Mouse (Mus musculus): ENCODE data around the gene Fank1.
A peak's percentile ranks its signal among the peaks of the same experiment; 100 is the strongest.

The Fank1 gene

DNA sequence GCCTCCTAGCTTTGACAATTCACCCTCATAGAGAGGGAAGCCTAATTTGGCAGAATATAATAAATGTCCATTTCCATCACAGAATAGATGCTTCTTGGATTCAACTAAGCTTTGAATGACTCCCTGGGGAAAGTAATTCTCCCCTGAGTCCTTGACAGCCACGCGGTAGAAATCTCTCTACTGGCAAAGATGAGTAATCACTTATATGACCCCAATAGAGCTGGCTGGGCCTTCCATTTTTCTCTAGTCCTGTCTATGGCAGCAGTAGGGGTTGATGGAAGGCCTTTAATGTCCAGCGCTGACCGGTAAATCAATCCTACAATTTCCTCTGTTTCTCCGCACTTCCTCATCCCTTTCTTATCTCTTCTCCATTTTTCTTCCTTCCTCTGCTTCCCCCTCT is 1.5 kb upstream of the Fank1 start:
- DNase-seq: no peak

DNA sequence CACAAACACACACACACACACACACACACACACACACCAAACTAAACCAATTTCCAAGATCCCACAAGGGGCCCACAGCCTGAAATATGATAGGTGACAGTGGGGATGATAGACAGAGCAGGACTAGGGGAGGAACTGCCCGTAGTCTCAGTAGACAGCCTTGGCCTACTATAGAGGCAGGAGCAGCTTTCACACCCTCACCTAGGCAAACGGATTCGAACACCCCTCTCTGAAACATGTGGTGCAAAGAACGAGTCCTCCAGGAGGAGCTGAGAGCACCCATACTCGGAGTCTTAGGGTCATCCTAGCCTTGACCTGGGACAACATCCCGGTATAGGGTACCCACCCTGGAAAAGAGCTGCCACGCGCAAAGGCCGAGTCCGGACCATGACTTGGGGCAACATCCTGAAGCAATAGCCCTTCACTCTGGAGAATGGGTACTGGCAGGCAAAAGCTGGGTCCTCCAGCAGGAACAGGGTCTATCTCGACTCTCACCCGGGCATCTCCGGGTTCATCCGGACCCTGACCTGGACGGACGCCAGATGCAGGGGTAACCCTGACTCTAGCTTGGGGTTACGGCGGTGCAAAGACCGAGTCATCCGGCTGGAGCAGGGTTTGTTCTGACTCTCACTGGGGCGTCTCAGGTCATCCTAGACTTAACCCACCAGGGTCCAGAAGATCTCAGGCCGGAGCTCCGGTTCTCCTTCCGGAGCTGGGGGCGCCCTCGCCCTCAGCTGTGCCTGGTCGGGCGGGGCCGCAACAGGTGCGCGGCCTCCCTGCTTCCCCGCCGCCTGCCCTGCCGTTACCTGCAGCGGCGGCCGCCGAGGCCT is 650 bp upstream of the Fank1 start:
- peak; percentile 26 for DNase-seq

DNA sequence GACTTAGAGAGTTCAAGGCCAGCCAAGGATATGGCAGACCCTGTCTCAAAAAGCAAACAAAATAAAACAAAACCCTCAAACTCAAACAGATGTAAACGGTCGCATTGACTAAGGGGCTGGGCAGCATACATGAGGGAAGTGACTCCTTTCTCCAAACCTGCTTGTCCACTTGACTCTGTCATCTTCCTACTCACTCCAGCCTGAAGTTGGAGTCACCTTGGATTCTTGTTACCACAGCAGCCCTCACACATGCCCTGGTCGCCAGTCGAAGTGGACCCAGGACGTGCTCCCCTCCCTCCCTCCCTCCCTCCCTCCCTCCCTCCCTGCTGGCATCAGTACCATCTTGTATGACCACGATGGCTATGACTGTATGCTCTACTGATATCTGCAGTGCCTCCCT is 4.9 kb downstream of the Fank1 start:
- no peak for DNase-seq

DNA sequence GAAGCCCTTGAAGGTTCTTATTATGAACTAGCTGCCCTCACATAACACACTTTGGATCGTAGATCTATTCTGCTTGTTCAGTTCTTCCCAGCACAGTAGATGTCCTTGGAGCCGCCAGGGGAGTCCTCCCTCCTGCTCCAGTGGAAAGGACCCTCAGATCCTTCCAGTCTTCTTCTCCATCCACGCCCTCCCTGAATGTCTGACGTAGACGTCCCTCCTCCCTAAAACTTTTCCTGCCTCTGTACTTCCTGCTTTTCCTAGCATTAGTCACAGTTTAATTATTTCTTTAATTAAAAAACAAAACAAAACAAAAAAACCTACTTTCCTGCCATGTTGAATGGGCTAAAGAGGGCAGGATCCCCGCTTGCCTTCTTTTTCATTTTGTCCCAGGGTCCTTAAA is 5.3 kb downstream of the Fank1 start:
- DNase-seq: no peak

DNA sequence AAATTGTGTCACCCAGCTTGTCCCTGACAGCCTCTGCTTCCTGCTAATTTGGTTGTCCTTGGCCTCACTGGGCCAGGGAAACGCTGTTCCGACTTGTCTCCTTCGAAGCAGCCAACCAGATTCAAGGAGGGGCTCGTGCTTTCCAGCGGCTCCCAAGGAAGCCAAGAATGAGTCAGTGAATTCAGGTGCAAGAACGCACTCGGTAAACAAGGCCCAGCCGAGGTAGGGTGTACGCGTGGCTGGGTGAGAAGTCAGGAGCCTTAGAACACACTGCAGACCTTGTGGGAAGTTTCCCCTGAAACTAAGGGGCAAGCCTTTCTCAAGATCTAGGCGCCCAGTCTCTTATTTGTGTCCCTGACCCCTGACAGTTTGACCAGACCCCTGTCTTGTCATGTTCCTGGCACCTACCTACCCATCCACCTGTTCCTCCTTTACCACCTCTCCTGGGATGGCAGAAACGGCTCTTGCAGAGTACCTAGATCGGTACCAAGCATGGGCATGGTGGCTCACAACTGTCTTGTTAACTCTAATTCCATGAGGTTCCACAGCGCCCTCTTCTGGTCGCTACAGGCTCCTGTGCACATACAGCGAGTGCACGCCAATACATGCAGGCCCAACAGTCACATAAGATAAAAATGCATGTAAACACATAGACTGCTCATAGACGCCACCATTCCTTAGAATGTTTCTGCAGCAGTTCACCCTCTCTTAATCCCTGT is 6.2 kb downstream of the Fank1 start, which contains the start of gene Dhx32:
Gene Dhx32, minus strand, starts transcription at position 10 of the 719 bp plus-strand sequence.
- no peak for DNase-seq

DNA sequence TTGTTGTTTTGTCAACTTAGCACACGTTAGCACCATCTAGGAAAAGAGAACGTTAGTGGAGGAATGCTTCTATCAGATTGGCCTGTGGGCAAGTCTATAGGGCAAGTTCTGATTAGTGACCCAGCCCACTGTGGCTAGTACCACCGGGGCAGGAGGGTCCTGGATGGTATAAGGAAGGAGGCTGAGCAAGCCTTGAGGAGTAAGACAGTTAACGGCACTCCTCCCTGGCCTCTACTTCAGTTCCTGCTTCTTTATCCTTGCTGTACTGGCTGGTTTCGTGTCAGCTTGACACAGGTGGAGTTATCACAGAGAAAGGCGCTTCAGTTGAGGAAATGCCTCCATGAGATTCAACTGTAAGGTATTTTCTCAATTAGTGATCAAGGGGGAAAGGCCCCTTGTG is 10.9 kb downstream of the Fank1 start:
- DNase-seq: no peak

DNA sequence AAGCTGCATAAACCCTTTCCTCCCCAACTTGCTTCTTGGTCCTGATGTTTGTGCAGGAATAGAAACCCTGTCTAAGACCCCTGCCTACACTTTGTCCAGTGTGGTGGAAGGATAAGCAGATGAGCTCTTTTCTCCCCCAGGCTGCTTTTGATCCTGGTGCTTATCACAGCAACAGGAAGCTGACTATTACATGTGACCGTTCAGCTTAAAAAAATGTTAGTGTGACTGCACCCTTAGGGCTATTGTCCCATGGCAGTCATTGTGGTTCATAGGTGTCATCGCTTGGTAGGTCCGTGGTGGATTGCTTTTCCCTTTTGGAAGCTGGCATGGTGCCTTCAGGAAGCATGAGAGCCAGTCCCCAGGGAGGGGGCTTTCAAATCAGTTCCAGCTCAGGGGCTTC is 11.5 kb downstream of the Fank1 start:
- DNase-seq: no peak

DNA sequence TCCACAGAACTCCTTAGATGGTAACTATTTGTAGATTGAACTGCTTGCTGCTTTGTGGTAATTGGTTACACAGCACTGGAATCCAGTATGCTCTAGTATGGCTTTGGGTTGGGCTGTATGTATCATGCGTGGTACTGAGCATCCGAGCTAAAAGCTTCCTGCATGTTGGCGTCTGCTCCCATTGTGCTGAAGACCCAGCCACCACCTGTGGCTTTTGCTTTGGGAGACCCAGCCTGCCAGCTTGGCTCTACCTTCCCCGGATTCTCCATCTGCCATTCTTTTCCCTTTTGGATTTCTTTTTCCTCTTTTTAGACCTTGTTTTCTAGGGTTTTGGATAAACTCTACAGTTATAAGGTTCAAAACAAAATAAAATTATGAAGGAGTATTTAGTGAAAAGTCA is 13.5 kb downstream of the Fank1 start:
- no peak for DNase-seq

DNA sequence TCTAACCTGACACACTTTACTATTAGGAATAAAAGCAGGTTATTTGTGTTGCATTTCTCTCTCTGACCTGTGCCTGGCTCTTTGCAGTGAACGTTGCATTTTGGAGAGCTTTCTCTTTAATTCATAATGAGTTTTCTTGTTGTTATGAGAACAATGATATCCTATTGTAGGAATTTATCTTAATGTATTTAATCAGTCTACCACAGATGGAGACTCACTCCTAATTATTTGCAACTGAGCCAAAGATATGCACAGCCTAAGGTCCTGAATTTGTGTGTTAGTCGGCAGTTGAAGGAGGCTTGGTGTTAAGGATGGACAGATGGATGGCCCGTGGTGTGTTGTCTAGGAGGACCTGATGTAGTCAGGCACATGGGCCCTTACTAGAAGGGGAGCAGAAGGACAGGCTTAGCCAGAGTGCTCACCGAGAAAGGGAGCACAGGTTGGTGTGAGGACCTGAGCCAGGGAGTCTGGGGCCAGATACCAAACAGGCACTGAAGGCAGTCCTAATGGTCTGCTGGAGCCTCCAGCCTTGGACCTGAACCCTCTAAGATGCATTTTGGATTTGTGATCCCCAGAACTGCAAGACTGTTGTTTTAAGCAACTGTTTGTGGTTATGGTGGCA is 14.1 kb downstream of the Fank1 start:
- no peak for DNase-seq

DNA sequence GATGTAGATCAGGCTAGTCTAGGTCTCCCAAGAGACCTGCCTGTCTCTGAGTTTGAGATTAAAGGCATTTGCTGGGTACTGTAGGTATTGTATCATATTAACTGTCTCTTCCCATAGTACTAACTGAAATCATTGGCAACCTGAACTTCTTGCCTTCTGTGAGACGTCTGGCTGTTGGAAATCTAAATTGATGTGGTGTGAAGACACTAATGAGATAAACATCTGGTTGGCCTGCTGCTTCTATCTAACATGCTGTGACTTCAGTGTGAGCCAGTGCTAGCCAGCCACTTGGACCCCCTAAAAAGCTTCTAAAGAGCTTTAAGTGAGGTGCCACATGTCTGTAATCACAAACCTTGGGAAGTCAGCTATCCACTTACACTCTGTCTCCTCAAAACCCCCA is 16.1 kb downstream of the Fank1 start:
- no peak for DNase-seq

DNA sequence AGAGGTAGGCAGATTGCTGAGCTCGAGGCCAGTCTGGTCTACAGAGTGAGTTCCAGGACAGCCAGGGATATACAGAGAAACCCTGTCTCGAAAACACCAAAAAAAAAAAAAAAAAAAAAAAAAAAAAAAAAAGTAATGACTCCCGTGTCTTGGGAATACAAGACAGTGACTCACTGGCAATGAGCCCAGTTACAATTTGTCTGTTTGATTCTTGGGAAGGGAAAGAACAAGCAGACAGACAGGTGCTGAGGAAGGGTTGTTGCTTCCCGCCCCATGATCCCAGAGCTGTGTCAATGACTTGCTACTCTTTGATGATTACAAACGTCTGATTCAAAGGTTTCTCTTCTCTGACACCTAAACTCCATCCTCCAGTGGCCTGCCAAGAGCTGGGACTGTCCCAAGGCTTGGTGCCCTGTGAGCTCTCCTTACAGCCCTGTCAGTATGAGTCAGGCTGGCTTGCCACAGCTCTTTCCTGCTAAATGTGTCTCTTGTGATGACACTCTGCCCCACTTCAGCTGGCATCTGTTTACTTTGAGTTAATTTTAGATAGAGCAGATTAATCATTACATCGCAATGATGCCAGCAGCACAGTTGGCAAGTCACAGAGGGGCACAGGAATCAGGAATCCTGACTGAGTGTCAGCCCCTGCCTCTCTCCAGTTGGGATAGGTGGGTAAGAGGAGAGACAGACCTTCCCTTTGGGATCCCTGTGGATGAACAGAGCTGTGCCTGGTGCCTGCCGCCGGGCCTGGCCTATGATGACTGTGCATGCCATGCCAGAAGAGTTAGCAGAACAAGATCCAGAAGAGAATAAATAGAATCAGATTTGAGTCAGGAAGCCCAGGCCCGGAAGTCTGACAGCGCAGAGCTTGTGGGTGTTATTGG is 16.8 kb downstream of the Fank1 start:
- peak; percentile 23 for DNase-seq

DNA sequence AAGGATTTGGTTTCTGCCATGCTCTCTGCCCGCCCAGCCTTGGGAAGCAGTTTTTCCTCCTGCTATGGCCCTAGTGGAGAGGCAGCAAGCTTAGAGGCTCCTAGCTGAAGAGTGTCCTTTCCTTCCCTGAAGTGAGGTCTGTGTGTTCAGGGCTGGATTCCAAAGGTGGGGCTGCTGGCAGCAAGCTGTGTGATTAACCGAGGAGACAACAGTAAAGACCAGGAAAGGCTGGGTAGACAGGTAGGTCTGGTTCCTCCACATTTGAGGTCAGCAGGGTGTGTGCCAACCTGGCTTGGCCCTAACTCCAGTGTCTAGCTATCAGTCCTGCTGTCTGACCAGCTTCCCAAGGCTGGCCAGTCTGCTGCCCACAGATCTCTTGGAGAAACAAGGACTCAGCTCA is 18.1 kb downstream of the Fank1 start:
- no peak for DNase-seq

DNA sequence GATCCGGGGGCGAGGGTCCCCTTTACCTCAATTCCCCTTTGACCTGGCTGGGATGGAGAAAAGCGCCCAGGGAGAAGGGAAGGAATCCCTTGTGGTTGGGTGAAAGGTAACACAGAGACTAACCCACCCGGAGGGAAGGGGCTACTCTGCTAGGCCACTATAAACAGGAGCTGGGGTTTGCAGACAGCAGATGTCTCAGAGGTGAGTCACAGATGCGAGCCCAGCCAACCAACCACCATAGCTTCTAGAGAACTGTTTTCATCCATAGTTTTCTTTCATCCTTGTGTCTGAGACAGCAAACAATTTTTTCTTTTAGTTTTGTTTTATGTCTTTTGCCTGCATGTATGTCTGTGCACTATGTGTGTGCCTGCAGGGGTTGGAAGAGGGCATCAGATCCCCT is 23.3 kb downstream of the Fank1 start:
- DNase-seq: no peak

DNA sequence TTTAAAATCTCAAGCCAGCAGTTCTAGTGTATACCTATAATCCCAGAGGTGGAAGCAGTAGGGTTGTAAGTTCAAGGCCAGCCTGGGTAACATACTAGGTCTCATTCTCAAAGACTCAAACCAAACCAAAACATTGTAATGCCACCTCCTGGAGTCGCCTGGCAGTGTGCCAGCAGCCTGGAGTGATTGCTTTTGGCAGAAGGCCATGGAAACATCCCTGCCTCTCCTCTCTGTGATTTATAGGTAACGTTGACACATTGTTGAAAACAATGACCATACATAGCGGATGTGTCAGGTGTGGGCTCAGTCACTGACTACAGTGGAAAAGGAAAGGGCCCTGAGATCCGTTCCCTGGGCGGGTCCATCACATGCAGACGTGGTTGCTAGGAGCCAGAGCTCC is 25.2 kb downstream of the Fank1 start:
- DNase-seq: no peak

DNA sequence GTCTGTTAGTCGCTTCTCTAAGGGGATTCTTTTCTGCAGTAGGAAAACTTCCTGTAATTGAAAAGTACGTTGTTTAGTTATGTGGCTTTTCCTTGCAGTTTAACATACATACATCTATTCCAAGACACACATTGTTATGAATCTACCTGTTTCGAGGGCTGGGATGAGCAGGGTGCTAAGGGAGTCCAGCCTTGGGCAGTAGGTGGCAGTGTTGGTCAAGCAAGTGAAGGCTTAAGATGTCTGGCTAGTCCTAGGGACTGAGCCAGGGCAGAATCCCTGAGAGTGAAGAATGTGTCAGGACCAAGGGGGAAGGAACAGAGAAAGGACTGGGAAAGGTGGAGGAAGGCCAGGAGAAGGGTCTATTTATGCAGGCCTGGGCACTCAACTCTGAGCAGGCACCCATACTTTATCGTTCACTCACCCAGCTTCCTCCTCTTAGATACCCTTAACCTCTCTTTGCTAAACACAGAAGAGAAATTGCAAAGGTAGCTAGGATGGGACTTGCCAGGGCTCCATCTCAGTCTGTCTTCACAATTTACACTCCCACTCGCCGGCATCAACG is 29.0 kb downstream of the Fank1 start:
- DNase-seq: peak; percentile 60

DNA sequence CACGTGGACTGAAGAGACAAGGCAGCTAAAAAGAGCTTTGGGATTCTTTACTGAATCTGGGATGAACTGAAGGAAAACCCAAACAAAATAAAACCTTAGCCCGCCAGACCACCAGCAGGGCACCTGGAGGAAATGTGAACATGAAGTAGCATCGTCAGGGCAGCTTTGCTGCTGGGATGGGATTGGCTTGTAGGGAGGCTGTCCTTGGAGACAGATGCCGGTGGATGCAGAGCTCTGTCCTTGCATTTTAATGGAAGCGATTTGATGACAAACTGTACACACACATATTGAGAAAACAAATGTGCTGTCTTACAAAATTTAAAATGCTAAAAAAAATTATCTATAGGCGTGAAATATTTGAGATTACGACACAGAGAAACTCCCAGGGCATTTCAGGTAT is 36.3 kb downstream of the Fank1 start:
- no peak for DNase-seq

DNA sequence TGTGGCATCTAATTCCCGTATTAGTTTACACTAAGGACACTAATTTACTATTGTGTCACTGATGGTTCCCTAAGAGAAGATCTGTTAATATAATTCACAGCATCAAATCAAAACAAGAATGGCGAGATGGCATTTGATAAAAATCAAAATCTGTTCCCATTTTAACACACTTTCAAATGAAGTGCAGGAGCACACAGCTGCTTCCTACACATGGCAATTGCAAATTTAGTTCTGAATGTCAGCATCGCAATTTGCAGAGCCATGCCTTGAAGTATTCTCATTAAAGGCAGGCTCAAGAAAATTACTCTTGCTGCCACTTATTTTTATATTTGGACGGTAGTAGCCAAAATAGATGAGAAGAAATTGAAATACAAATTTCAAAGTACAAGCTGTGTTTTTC is 36.7 kb downstream of the Fank1 start:
- DNase-seq: no peak

DNA sequence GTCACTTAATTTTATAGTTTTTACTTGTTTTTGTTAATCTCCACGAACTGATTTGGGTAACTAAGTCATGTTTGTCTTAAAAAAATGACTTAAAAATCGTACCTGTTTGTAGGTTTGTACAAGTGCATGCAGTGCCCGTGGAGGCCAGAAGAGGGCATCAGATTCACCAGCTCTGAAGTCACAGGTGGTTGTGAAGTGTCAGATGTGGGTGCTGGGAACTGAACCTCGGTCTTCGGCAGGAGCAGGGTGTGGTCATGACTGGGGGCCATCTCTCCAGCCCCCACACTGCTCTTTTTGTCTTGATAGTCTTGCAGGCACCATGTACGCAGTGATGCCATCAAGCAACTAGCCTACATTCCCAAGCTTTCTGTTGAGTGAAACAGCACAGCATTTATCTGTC is 47.1 kb downstream of the Fank1 start:
- no peak for DNase-seq

DNA sequence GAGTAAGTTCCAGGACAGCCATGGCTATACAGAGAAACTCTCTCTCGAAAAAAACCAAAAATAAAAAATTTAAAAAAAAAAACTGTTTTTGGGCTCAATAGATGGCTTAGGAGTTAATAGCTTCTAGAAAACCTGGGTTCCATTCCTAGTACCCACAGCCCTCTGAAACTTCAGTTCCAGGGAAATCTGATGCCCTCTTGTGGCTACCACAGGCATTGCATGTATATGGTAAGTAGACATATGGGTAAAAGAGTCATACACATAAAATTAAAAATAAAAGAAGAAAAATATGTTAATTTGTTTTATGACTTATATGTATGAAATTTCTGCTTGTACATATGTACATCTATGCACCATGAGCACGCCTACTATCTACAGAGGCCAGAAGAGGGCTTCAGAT is 47.9 kb downstream of the Fank1 start:
- no peak for DNase-seq

DNA sequence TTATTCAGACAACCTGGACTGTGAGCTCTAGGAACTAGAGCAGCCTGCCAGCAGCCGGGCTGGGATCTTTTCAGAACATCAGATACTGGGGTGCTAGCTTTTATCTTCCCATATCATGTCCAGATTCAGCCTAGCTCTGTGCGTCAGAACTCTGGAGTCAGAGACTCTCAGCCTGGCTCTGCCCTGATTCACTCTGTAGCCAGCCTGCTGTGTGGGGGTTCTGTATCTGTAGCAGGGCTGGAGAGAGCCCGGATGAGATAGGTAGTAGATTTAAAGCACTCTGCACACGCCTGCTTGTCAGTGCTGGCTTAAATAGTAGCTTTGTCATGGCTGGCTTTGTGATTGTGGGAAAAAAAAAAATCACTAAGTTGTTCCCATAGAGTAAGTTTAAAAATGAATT is 51.9 kb downstream of the Fank1 start:
- no peak for DNase-seq

DNA sequence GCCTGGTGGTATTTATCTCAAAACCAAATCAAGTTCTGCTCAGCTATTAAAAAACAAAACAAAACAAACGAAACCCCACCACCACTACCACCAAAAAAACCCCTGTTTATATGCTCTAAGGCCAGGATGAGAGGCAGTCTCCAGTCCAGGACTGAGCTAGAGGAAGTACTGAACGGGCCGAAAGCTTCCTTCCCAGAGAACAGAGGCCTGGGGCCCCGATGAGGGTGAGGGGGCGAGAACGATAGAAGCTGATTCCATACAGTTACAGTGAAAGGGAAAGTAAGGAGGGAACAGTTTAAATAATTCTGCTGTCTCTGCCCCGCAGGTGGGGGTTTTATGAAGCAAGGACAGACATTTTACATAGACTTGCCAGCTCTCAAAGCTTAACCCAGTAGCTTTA is 52.9 kb downstream of the Fank1 start:
- no peak for DNase-seq

DNA sequence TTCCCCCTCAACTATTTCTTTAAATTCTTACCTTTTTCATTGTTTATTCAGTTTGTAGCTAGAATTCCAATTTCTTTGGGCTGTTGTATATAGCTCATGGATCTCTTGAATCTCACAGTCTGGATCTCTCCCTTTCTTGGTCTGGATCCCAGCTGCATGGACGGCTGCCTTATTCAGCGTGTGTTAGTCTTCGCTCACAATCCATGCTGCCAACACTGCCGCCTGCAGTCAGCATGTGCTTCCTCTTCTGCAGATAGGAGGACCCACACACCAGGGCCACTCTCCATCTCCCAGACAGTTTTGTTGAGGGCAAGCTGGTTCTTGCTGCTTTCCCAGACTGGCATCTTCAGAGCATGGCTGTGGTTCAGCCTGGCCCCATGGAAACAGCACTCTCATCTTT is 62.9 kb downstream of the Fank1 start:
- DNase-seq: peak; percentile 35

DNA sequence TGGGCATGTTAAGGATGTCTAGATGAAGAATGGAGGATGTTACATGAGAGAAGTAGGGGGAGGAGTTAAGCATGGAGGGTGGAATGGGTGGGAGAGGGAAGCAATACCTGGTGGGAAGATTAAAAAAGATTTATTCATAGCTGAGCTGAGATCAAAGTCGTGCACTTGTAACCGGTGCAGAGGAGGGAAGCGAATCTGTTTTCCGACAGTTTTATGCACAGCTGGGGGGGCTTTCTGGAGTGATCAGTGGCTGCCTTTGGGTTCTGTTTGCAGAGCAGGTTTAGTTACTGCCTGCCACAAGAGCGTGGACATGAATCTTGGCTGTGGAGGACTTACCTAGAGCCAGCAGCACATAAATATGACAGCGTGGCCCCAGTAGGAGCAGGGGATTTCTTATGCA is 65.4 kb downstream of the Fank1 start:
- DNase-seq: no peak
